Mouse (Mus musculus) embryo, embryonic 11 days (tissue): ENCODE results near the gene Phc2.
A peak's percentile ranks its signal among the peaks of the same experiment; 100 is the strongest.

ENCODE experiments used
- DNase-seq: peaks from one replicate; pipeline ENCODE4 v3.0.0-alpha.2; 2015

The Phc2 gene

DNA sequence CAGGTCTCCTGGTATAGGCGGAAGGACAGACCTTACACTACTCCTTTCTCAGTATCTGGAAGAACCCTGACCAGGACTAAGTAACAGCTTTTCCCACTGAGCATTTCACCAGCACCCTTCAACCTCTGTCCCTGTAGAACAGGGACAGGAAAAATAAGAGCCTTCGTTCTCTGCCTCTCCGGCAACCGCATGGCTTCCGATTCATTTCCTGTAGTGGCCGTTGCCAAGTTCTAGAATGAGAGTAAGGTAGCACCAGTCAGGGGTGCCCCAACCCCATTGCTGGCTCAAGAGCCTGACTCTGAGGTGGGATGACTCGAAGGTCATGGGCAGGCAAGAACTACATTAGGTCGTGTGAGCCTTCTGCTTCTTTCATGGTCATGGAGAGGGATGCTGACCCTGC is 90.7 kb downstream of the Phc2 start:
- no peak for DNase-seq

DNA sequence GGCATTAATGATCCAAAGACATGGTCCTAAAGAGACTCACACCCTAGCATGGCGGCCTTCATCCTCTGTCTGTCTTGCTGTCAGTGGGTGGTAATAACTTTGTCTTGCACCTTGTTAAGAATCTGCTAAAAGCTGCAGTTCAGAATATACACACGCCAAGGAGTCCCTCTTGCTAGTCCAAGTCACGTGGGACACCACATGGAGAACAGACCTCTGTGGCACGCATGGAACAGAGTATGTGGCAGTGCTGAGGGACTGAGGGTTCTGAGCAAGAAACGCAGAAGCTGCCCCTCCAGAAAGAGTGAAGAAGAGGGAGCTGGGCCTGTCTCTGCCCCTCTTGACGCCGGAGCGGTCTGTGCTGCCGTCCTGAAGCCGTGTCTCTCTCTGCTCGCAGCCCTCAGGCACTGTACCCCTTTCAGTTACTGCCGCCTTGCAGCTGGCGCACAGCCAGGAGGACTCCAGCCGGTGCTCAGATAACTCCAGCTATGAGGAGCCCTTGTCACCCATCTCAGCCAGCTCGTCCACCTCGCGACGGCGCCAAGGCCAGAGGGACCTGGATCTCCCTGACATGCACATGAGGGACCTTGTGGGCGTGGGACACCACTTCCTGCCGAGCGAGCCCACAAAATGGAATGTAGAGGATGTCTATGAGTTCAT is 93.2 kb downstream of the Phc2 start:
- DNase-seq: no peak

DNA sequence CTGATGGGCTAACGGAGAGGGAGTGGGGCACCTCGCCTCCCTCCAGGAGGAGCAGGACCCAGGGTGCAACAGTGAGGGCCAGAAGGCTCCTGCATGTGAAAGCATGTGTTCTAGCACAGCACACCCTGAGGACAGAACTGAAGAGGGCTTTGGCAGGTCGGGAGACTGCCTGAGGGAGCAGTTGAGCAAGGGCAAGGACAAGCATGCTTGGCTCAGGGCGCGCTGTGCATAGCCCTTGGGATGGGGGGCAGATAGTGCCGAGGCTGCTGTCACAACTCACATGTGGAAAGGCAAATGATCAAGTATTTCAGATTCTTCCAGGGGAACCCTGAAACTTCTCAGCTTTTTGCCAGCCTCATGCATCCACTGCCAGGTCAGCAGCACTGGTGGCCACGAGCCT is 93.8 kb downstream of the Phc2 start:
- DNase-seq: no peak

DNA sequence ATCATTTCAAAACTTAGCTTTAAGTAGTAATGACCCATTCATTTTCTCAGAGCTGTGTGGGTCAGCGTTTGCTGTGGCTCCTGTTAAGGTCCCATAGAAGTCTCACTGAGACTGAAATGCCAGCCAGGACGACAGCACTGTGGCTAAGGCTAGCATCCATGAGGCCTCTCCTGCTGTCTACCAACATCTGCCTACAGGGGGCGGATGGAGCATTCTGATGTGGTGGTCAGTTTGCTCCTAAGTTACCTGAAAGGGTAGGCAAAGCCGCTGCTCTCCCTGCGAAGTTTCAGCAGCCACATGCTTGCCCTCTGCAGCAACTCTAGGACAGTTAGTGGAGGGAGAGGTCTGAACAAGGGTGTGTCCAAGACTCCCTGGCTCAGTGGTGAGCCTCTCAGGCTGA is 96.5 kb downstream of the Phc2 start:
- DNase-seq: peak; percentile 39

DNA sequence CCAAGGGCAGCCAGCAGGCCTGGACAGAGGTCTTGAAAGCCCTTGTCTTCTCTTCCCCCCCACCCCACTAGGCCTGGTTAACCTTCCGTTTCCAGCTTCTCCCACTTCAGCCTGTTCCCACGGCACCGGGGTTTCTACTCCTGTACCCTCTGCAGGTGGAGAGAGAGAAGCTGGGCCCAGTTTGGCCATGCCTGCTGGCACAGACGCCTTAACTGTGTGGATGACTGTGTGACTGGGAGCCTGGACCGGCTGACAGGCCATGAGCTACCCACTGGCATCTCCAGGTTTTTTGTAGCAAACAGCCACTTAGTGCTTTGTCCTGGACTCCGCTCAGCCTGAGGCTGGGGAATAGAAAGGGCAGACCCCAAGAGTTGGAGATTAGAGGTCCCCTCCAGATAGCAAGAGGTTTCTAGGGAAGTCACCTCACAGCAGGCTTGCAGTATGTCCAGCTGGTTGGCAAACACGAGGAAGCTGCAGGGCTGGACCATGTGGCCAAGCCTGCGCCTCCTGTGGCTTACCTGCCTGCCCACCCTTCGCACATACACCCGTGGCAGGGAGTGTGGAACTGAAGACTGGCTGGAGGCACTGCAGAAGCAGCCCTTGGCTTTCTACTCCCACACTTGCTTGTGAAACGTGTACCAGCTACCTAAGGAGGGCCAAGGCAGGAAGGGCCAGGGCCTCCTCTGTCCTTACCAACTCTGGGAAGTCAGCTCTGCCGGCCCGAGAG is 97.7 kb downstream of the Phc2 start:
- DNase-seq: no peak

DNA sequence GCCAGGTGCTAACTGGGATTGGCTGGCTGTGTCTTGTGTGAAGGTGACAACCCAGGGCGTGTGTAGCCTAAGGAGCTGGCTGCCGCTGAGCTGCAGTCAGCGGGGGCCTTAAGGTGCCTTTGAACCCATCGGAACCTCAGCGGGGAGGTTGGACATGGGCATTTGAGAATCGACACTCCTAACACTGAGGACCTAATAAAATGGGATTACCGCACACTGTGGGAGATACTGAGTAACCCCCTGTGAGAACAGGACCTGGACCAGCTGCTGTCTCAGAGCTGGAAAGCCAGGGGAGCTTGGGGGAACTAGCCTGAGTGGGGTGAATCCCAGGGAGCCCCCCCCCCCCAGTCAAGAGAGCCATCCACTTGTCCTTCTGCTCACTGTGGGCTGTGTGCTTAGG is 99.1 kb downstream of the Phc2 start:
- DNase-seq: no peak

DNA sequence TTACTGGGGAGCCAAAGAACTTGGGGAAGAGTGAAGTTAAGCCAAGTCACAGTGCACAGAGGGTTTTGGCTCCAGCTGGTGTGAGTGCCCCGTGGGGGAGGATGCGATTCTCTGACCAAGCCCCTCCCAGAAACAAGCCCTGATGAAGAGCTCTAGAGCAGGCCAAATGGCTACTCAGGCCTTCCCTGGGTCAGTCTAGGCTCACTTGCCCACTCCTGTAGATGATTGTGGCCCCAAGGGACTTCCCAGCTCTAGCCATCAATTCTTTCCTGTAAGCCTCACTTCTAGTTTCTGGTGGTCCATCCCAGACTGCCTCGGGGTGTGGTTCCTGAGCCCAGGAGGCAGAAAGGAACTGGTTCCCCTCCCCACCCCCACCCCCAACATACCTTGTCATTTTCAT is 100.6 kb downstream of the Phc2 start, which contains the start of gene A3galt2:
A3galt2 (plus strand) TSS at position 301 of the 400 bp plus-strand sequence.
- no peak for DNase-seq

DNA sequence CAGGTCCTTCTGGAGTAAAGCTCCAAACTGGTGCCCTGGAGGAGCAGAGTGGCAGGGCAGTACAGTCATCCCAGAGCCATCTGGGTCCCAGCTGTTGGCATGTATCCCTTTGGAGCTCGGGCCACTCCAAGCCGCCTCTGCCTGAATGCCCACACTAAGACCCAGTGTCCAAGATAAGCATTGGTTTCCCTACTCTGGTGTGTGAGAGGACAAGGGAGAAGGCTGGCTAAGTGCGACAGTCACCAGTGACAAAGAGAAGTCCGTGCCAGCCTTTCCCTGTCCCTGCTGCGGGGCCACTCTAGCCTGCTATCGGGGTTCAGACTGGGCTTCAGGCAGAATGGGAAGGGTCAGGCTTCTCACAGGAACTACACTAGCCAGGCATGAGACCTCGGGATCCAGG is 101.4 kb downstream of the Phc2 start:
- no peak for DNase-seq

DNA sequence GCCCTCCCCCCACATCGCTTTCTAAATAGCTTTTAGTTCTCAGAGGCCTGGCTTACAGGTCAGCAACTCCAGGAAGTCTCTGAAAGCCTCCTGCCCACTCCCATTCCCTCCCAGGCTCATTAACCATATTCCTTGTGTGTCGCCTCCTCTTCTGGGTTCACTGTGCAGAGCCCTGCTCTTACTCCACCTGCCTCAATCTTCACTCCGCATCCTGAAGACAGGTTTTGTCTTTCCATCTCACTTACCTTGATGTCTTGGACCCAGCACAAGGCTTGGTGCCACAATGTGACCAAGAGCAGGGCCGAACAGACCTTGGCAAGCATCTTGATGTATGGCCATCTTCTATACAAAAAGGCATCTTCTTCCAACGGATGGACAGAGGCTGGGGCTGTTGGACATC is 104.7 kb downstream of the Phc2 start:
- DNase-seq: no peak

DNA sequence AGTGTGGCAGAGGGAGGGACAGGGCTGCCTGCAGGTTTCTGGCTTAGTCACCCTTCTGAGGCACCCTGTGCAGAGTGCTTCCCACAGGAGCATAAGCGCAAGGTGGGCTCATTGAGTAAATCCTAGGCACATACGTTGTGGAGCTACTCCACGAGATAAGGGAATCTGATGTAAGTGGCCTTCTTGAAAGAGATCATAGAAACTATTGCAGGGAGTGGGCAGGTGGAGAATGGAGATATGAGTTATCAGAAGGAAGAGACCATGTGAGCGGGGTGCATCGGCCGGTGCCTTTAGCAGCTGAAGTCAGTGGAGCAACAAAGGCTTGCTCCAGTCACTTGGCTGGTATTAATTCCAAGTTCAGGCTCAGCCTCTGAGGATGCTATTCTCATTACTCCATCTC is 105.5 kb downstream of the Phc2 start:
- DNase-seq: no peak

DNA sequence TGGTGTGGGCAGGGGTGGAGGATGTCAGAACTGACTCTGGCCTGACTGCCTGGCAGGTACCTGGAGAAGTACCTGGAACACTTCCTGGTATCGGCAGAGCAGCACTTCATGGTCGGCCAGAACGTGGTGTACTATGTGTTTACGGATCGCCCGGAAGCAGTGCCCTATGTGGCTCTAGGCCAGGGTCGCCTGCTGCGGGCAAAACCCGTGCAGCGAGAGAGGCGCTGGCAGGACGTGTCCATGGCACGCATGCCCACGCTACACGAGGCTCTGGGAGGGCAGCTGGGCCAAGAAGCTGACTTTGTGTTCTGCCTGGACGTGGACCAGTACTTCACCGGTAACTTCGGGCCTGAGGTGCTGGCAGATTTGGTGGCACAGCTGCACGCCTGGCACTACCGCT is 112.4 kb downstream of the Phc2 start:
- no peak for DNase-seq

DNA sequence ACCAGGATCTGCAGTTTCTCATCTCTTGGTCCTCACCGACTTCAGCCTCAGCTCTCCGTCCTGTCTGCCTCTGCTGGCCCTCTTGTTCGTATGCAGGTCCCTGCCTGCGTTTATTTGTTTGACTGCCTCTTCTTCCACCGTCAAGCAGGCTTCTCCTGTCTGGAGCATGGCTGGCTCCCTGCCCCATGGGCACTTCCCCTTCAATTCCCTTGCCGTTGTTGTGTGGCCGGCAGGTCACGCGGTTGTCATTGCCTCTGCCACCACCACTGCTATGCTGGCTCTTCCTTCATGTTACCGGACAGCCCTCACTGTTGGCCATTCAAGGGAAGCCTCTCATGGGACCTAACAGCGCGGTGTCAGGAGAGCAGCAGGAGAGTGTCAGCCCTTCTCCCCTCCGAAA is 113.6 kb downstream of the Phc2 start:
- DNase-seq: no peak

DNA sequence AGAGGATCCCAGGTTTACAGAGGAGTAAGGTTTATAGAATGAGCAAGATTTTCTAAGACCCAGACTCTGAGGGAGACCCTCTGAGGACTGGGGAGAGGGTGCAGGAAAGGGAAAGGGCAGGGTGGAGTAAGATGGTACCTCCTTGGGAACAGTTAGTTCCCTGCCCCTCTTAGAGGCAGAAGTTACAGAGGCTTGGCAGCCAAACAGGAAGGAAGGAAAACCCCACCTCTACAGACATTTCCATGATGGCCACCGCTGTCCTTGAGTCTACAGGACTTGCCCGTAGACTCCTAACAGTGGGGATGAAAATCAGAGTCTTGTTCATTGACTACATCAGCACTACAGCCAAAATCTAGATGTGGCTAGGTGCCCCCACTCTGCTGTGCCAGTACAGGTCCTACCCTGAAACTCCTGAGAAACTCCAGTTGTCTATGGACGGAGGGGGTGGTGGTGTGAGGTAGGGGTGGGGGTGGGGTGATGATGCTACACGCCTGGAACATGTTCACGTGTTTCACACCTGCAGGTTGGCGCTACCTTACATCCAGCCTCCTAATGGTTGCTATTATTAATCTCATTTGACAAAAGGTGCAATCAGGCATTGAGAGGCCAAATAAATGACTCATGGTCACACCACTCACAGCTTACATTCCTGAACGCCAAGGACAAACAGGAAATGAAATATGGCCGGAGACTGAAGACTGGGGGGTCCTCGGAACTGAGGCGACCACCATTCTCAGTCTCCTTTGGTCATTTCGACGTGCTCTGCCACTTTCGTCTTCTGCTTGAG is 115.3 kb downstream of the Phc2 start:
- no peak for DNase-seq

DNA sequence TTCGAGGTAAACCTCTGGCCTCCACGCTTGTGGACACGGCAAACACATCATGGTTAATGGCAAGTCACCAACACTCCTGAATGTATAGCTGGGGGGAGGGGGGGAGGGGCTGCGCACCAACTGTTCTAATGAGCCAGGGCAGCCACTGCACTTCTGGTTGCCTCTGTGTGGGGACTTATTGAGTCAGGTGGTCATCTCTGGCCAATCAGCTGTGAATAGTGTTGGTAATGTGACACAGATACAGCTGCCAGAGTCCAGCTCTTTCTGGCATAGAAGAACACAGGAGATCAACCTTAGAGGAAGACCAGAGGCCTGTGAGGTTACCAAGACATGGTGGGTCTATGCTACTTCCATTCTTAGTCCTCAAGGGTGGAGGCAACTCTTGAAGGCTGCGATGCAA is 116.2 kb downstream of the Phc2 start:
- DNase-seq: peak; percentile 30

DNA sequence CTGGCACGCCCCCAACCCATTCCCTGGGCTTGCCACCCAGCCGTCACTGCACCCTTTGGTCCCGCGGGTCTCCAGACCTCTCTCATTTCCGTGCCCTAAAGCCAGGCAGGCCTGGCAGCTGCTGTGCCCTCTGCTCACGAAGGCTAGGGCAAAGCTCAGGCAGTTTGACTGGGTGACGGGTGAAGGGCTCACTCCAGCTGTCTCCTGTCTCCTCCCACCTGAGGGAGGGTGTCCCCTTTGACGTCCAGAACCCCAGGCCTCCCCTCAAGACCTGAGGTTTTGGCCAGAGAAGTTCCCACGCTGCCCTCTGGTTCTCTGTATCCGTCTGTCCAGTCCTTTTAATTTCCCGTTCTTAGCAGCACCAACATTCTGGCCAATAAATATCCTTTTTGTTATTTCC is 119.3 kb downstream of the Phc2 start:
- no peak for DNase-seq

DNA sequence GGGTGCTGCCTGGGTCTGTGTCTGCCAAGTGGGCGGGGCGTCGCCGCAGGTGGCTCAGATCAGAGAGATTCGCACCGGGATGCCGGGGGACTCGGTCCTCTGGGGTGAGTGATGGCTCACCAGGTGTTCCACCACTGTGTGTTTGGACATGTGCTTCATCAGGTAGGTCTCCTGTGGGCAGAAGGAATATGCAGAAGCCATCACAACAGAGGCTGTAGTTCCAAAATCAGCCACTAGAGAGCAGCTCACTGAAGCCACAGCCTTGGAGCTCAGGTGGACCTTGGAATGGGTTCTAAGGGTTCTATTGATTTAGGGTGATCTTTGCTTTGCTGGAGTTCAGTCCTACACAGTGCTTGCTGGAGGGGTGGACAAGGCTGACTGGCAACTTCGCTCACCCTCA is 120.0 kb downstream of the Phc2 start:
- peak; percentile 56 for DNase-seq

DNA sequence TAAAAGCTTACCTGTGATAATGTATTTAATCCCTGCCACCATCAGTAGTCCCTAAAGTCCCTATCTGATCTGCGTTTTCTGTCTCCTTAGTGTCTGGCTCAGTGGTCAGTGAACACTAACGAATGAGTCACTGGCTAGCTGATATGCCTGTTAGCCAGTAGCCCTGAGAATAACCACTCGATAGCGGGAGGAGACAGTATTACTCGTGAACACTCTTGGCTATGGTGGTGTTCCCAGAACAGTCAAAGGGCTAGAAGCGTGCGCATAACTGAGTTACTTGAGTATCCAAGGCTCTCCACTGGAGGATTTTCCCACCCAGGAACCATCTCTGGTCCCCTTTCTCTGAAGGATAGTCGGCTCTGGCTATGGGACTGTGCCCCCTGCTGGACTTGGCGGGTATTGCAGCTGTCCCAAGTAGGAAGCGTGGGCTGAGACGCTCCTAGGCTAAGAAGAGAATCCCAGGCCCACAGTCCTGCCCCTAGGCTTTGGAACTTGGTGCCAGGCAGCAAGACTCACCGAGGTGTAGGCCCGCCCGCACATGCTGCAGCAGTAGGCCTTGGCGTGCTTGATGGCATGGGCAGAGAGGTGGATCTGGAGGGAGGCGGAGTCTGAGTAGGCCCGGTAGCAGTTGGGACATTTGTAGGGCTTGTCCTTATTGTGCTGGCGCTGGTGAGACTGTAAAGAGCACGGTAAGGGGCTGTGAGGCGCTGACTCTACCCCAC is 122.2 kb downstream of the Phc2 start:
- DNase-seq: peak; percentile 80

DNA sequence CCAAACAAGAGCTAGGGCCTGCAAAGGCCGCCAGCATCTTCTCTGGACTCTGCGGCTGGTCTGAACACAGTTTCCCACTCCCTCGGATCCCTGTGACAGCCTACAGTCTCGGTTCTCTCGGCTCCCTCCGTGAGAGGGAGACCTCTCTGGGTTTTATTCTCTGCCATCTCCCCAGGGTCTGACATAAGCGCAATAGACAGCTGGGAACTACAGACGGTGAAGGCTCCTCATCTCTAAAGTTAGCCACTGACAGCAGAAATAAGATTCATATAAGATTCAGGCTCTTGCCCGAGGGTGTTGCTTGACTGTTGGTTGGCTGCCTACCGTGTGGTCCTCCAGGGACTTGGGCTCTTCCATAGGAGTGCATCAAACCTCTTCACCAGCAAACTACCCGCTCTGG is 123.1 kb downstream of the Phc2 start:
- DNase-seq: no peak

DNA sequence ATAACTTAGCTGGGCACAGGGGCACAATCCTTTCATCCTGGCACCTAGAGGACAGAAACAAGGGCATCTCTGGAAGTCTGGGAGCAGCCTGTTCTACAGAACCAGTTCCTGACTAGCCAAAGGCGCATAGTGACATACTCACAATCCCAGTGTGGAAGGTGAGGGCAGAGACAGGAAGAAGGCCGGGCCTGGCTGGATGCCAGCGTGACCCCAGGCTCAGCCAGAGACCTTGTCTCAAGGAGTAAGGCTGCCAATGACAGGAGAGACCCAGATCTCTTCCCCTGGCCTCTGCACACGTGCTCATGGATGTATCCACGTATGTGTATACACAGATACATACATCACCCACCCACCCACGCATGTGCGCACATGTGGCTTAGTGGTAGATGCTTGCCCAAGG is 127.5 kb downstream of the Phc2 start:
- DNase-seq: no peak

DNA sequence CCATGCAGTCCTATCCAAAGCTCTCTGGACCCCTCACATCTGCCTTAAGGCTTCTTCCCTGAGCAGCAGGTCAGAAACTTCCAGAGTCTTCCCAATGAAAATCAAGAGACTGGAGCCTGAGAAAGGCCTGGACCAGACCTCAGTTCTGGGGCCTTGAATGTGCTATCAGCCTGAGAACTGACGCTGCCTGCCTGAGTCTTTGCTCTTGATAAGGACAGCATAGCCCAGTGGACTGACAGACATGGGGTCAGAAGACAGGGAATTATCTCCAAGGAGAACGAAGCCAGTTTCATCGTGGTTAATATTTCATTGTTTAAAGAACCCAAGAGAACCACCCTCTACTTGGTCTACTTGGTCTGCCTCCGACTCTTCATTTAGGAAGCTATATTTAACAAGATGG is 128.1 kb downstream of the Phc2 start:
- DNase-seq: no peak

DNA sequence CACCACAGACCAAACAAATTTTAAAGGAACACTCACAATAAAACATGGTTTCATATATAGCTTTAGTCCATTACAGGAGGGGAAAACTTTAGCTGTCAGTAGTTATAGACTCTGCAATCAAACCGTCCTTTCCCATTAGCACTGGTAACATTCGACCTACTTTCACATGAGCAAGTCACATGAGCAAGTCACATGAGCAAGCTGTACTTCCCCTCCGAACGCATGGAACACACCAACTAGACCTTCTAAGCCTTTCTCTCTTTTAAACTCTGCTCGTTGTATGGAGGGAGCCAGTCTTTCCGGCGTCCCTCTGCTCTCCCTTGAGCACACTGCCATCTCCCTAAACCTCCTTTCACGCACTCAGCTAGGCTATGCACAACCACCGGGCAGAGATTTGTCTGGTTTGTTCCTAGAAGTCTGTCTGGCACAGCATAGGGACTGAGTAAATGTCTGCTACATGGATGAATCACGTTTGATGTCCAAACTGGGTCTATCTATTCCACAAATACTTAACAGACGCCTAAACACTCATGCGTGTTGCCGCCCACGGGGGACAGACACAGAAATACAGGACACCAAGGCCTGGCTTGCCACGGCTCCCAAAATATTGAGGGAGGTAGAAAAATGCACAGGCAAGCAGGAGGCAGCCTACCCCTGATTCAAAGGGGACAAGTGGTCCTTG is 130.6 kb downstream of the Phc2 start:
- no peak for DNase-seq

DNA sequence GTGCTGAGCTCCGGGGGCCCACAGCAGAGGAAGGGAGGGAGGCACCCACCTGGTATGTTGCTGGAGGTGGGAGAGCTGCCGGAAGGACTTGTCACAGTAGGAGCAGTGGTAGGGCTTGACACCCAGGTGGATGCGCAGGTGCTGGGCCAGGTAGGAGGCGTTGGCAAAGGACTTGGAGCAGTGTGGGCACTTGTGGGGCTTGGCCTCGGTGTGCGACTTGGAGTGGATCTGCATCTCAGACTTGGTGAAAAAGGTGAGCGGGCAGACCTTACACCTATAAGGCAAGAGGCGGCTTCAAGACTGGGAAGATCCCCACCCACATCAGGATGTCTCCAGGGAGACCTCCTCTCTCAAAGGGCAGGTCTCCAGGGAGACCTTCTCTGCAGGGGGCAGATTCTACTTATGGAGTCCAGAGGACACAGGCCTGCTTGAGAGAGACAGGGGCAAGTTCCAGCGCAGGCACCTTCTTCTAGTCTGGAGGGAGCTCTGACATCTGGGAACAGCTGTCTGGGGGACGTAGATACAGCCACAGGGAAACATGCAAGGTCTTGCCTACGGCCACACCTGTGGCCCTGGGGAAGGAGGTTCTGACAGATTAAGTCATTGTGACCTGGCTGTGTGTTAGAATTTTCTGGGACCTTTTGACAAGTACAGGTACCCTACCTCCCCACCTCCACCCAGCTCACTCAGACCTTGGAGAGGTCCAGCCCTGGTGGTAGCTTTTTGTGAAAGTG is 131.6 kb downstream of the Phc2 start:
- no peak for DNase-seq
